Mouse (Mus musculus): Measurements from ENCODE around the gene Vps9d1. TPM values are rescaled to one million over a fixed set of nuclear protein-coding genes. Genes with fewer than 3 reads are reported as not detected.
"Not testable (repeated sequence)": the region's sequence is repeated elsewhere in the genome, so short reads cannot be mapped to it uniquely, and the experiment has no call there.

The Vps9d1 gene
- 10 to 100 TPM; 13.7 to 22.6 (median 21.7) TPM for total RNA-seq (2022)

DNA sequence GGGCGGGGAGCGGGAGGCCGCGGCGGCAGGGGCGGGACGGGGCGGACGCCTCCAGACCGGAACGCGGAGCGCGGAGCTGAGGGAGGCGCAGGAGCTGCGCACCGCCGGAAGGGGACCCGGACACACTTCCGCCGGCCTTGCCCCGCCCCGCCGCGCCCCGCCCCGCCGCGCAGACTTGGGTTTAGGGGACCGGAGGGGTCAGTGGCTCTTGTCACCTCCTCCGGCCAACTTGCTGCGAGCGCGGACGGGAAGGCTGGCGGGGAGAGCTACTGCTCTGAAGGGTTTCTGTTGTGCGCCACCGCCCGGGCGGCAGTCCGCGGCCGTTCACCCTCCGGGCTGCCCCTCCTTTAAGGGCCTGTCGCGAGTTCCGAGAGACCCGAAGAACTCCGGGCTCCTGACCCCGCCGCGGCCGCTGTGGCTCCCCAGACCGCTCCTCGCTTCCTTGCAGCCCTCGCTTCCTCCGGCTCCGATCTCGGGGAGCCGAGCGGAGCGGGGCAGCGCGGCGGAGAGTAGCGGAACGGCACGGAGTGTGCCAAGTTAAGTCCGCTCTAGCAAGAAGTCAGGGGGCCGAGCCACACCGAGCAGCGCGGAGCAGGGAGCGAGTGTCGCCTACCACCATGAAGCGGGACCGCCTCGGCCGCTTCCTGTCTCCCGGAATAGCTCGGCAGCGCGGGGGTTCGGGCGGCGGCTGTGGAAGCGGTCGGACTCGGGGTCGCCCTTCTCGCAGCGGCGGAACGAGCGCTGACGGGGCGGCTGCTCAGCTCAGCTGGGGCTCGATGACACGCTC, at the start of gene Vps9d1, which contains the start of gene Zfp276:
Gene Vps9d1, minus strand, starts transcription at position 250 of the 787 bp plus-strand sequence.
Gene Zfp276, plus strand, starts transcription at position 97 of the 787 bp plus-strand sequence.
- DNase-seq (ENCODE audit: low spot score in 2 of 2): peak; percentile 61 to 65

DNA sequence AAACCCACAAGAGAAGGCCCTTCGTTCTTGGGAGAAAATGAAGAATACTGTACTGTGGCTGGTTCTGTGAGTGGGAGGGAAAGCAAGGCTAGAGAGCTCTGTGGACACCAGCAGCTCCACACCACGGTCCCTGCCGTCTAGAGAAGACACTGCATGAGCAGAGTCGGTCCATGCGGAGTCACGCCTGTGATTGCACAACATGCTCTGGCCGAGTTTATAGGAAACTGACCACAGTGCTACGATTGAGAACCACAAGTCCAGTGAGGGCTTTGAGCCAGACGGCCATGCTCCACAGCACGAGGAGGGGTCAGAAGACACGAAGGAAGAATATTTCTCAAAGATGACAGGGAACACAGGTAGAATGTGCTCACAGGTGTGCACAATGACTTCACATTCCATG, 44.2 kb upstream of the Vps9d1 start:
- DNase-seq (ENCODE audit: low spot score in 2 of 2): no peak

DNA sequence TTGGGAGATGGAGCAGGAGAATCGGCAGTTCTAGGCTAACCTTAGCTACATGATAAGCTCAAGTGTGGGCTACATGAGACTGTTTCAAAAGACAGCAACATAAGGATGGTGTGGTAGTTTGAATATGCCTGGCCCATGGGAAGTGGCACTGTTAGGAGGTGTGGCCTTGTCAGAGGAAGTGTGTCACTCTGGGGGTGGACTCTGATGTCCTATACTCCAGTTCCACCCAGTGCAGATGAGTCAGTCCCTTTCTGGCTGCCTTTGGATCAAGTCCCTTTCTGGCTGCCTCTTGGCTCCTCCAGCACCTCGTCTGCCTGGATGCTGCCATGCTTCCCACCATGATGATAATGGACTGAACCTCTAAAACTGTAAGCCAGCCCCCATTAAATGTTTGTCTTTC, 38.6 kb upstream of the Vps9d1 start:
- no peak for DNase-seq (ENCODE audit: low spot score in 2 of 2)

DNA sequence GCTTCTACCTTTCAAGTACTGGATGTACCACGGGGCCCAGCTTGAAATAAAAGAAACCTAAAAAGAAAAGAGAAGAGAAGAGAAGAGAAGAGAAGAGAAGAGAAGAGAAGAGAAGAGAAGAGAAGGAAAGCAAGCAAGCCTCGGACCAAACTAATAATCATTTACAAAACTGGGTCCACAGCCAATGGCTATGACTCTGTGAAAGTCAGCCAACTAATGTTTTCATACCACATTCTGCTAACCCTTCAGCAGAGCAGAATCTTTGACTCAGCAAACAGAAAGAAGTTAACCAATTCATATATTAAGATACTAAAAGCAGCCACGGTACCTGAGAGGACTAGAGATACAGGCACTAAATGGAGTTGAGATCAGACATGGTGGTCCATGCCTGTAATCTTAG, 38.1 kb upstream of the Vps9d1 start:
- no peak for DNase-seq (ENCODE audit: low spot score in 2 of 2)

DNA sequence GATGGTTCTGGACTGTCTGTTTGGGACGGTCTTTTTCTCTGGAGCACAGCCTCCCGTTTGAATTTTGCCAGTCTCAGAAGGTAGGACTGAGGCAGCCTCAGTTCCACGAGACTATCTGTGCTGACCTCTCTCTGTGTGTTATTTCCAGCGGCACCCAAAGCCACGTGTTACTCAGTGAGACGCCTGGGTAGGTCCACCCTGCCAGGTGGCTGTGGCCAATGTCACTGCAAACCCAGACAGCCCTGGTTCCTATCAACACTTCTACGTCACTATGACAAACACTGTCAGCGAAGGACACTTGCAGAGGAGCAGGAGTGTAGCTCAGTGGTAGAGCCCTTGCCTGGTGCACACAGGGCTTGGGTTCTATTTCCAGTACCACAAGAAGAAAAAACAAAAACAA, 37.6 kb upstream of the Vps9d1 start:
- no peak for DNase-seq (ENCODE audit: low spot score in 2 of 2)

DNA sequence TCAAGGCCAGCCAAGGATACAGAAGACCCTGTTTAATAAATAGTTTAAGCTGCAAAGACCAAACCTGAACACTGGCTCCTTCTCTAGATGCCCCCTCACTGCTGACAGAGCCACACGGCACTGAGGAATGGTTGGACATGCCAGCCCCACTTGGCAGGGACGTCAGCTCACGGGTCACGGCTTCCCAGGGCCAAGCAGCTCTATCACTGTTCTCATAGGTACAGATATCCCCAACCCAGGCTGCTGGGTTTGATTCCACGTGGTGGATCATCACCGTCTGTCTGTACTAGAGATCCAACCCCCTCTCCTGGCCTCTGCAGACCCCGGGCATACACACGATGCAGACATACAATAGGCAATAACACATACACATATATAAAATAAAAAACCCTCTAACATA, 36.5 kb upstream of the Vps9d1 start:
- DNase-seq (ENCODE audit: low spot score in 2 of 2): no peak

DNA sequence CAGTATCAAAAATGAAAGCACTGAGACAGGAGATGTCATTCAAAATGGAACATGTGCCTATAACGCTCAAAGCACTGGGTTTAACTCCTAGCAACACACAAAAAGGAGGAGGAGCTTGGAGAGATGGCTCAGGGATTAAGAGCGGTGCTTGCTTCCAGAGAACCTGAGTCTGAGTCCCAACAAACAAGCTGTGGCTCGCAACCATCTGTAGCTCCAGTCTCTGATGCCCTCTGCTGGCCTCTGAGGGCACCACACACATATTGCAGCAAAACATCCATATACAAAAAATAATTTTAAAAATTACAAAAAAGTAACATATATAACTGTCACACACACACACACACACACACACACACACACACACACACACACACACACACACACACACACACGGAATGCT, 36.0 kb upstream of the Vps9d1 start:
- DNase-seq (ENCODE audit: low spot score in 2 of 2): no peak

DNA sequence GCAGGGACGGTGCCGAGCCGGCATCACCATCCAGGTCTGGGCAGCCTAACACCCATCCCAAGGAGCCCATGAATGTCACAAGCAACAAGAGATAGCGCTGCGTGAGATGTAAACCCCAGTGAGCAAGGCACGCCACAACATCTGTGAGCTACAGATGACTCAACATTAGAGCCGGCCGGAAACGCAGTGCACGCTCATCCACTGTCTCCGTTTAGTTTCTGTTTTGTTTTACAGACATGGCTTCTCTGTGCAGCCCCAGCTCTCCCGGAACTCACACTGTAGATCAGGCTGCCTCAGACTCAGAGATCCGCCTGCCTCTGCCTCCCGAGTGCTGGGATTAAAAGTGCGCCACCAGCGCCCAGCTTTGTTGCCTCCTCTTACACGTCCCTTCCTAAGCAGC, 33.2 kb upstream of the Vps9d1 start:
- no peak for DNase-seq (ENCODE audit: low spot score in 2 of 2)

DNA sequence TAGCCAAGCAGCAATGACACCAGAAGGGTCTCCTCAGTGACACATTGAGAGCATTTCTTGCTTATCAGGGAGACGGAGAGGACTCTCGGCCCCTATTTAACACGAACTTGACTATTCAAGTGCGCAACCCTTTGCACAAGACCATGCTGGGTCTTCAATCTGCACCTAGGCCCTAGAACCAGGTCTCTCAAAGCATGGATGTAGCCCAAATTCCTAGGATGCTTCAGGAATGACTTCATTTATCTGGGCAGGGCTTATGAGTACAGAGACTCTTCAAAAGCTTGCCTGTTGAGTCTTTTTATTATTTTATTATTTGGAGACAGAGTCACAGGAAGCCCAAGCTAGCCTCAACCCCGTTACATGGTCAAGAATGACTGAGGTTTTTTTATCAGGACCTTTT, 30.3 kb upstream of the Vps9d1 start:
- no peak for DNase-seq (ENCODE audit: low spot score in 2 of 2)

DNA sequence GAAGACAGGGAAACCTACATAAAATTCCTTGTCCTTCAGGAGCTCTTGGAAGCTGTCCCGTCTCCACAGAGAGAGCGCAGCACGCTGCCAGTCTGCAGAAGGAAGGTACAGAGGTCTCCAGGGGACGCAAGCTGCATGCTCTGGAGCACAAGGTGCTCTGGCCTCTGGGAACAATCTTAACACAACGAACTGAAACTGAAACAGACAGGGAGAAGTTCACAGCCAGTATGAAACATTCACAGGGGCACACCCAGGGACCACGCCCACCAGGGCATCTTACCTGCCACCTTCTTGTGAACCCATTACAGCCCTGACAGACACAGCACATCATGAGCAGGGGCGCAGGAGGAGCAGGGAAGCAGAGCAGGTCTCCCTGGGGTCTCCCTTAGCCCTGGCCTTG, 29.8 kb upstream of the Vps9d1 start:
- no peak for DNase-seq (ENCODE audit: low spot score in 2 of 2)

DNA sequence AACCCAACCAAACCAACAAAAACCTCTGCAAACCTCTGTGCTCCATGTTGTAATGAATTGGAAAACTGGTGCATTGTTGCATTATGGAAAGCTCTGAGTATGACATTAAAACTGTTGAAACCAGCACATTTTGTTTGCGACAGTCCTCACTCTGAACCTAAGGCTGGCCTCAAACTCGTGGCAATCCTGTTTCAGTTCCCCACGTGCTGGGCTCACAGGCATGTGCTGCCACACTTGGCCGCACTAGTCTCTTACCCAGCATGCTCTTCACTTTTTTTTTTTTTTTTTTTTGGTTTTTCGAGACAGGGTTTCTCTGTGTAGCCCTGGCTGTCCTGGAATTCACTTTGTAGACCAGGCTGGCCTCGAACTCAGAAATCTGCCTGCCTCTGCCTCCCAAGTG, 28.8 kb upstream of the Vps9d1 start:
- DNase-seq (ENCODE audit: low spot score in 2 of 2): not testable (repeated sequence)

DNA sequence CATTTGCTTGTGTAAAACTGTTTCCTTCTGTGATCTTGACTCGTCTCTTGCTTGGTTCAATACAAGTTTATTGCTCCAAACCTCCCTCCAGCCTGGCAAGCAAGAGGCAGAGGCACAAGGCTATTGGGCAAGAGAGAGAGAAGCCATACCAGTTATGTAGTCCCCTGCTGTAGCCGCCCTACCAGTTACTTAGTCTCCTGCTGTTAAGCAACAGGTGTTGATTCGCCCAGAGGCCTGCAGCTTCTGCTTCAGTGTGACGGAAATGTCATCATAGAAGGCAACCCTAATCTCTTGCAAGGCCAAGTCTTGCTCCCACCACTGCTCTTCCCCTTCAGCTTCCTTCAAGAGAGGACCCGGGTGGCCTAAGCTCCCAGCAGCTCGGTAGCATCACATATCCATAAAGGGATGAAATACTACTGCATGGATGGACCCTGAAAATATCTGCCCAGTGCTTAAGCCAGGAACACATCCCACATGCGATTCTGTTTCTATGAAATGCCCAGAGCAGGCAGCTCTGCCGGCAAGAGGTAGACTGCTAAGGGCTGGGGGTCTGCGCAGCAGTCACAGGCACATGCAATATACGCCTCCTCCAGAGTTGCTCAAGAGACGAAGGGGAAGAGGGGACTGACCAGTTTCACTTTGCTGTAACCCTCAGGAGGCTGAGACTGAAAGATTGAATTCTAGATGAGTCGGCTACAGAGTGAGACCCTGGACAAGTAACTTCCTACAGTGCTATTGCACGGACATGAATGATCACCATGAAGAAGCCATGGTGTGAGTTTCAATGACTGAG, 26.4 kb upstream of the Vps9d1 start:
- DNase-seq (ENCODE audit: low spot score in 2 of 2): no peak

DNA sequence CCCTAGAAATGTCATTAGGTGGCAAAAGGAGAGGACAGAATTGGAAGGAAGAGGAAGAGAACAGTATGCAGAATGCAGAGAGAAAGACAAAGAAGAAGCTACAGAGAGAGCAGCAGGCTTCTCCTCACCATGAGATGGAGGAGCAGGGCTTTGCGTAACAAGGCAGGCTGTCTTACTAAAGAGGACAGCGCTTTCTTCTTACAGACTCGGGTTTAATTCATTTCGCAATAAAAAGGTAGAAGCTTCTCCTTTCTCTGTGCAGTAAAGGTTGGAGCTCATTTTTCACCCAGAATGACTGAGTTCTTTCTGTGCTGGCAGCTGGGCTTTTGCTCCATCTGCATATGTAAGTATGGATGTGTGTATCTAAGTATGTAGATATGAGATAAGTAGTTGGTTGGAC, 25.7 kb upstream of the Vps9d1 start:
- DNase-seq (ENCODE audit: low spot score in 2 of 2): no peak

DNA sequence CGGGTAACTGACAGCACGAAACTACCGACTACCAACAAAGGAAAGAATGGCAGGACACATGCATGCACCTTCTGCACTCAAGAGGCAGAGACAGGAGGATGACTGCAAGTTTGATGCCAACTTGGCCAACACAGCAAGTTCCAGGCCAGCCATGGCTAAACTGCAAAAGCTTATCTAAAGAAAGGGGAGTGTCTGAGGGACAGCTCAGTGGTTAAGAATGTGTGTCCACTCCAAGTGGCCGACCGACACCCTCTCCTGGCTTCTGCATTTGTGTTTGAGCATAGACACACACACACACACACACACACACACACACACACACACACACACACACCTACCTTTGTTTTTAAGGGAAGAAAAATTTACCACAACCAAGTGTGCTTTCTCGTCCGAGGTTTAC, 24.3 kb upstream of the Vps9d1 start:
- no peak for DNase-seq (ENCODE audit: low spot score in 2 of 2)

DNA sequence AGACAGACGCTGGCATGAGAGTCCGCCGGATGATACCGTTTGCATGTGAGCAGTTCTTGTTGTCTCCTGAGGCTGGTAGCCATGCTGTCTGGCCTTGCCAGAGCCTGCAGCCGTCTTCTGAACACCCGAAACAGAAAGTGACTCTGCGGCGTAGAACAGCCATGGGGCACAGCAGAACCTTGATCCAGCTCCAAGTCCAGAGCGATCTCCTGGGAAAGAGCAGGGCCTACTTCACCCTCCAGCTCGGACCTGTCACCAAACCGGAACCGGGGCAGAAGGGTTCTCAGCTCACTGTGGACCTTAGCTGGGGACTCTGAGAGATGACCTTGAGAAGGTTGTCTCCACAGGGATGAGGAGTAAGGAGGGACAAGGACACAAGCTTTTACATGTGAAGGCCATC, 20.9 kb upstream of the Vps9d1 start:
- DNase-seq (ENCODE audit: low spot score in 2 of 2): no peak

DNA sequence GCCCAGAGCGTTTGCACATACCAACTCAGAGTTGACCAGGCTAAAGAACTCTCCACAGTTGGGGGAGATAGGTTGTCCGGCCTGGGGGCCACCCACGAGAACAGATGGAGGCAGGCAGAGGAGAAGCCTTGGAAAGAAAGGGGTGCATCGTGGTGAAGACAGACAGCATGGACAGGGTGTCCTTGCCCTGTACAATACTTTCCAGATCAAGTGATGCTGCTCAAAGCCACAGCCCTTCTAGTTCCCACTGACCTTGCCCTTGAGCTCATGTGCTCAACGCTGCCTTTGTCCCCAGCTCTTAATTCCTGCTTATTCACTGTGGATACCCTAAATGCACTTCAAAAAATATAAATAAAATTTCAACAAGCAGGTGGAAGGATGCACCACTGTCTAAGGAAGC, 20.3 kb upstream of the Vps9d1 start:
- no peak for DNase-seq (ENCODE audit: low spot score in 2 of 2)

DNA sequence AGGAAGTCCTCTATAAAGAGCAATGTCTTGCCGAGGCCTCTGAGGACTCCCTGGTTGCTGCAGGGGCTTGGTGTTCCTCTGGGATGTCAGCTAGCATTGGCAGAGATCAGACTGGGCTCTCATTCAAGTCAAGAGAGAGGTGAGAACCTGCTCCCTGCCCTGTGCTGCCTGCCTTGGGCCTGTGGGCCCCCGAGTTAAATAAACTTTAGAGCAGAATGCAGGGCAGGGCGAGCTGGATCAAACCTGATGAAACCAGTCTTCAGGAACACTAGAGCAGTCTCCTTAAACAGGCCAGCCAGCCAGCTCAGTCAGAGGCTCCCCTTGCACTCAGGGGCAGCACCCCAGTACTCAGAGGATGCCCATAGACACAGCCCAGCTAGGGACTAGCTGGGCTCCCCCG, 17.8 kb upstream of the Vps9d1 start:
- no peak for DNase-seq (ENCODE audit: low spot score in 2 of 2)

DNA sequence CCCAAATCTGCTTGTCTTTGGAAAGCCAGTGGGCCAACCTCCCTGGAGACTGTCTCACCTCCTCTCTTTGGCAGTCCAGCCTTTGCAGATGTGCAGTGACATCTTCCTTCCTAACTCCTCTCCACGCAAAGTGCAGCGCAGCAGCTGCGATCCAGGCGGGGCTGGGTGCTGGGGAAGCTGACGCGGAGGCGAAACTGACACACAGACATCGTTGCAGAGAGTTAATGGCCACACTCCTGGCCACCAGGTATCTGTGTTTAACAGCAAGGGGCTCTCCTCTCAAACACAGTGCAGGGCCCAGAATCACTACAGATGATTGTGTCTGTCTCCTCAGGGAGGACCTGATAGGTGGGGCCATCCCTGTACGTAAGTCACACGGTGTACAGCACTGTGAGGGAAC, 17.0 kb upstream of the Vps9d1 start:
- no peak for DNase-seq (ENCODE audit: low spot score in 2 of 2)

DNA sequence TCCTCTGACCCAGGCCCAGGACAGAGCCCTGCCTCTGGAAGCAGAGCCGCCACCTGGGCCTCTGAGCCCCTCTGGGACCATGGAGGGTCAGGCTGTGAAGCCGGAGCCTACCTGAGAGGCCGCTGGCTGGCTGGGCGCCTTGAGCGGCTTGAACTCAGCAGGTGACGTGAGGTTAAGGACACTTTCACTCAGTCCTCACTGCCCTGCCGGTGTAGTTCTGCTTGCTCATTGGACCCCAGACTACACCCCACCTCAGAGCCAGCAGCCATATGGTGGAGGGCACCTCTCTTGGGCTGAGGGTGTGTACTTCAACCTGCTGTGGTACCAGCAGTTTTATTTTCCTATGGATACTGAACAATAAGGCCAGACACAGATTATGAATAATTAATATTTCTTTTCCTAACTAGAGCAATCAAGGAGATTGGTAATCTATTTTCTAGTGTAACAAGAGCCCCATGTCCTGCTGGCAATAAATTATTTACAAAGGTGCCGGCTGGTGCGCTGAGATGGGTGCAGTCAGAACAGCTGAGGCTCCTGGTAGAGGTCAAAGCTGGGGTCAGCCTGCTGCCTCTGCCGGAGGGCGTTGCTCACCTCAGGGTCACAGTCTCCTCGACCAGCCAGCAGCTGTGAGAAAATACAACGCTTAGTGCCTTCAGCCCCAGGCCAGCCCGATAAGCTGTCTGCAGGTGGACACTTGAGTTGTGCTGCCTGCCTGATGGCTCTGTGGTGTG, 13.9 kb upstream of the Vps9d1 start:
- no peak for DNase-seq (ENCODE audit: low spot score in 2 of 2)

DNA sequence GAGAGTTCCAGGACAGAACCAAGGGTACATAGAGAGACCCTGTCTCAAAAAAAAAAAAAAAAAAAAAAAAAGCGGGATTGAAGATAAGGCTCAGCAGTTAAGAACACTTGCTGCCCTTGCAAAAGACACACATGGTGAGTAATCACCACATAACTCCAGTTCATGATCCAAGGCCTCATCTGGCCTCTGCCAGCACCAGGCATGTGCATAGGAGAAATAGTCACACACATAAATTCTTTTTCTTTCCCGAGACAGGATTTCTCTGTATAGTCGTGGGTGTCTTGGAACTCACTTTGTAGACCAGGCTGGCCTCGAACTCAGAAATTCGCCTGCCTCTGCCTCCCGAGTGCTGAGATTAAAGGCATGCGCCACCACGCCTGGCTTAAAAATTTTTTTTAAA, 3.4 kb upstream of the Vps9d1 start:
- DNase-seq (ENCODE audit: low spot score in 2 of 2): not testable (repeated sequence)

DNA sequence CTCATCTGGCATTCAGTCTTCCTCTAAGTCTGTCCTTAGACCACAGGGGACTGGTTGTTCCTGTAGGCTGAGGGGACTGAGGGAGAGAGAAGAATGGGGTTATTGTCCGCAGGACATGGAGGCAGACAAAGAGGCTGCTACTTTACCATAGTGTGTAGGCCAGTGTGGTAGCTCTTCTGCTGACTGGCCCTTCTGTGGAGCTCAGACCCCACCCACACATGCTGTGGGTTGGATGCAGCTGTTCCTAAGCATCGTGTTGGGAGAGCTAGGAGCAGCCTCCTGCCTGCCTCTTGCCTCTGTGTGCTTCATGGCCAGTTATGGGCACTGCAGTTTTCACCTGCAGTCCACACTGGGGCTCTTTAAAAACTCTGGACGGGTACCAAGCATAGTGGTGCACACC, 3.0 kb upstream of the Vps9d1 start:
- DNase-seq (ENCODE audit: low spot score in 2 of 2): no peak

DNA sequence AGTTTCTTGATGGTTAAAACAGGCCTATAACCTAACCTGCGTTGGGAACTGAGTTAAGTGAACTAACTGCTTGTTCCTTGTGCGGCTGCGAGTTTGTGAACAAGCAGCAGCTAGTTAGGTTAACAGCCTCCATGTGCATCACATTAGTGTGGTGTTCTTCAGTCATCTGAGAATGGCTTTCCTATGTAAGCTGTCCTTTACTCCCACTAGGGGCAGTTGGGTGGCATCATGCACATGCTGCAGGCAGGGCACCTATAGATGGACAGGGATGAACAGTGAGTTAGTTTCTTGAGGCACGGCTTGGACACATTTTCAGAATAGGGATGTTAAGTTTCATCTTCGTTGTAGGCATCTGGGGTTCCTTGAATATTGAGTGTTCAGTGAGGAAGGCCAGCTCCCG, 1.0 kb upstream of the Vps9d1 start:
- DNase-seq (ENCODE audit: low spot score in 2 of 2): no peak

Data from gastrocnemius, adult 8-10 months (tissue).